Mouse (Mus musculus) right cerebral cortex, postnatal 10 days (tissue): ENCODE results near the gene Aoc2.
A peak's percentile ranks its signal among the peaks of the same experiment; 100 is the strongest.
"Not testable (repeated sequence)": the region's sequence is repeated elsewhere in the genome, so short reads cannot be mapped to it uniquely, and the experiment has no call there.

Source experiments
- DNase-seq, 2 experiments: peaks; one replicate each; pipeline ENCODE4 v3.0.0; 2021; ENCODE audit warnings: low spot score in 2 of 2

Aoc2 gene

DNA sequence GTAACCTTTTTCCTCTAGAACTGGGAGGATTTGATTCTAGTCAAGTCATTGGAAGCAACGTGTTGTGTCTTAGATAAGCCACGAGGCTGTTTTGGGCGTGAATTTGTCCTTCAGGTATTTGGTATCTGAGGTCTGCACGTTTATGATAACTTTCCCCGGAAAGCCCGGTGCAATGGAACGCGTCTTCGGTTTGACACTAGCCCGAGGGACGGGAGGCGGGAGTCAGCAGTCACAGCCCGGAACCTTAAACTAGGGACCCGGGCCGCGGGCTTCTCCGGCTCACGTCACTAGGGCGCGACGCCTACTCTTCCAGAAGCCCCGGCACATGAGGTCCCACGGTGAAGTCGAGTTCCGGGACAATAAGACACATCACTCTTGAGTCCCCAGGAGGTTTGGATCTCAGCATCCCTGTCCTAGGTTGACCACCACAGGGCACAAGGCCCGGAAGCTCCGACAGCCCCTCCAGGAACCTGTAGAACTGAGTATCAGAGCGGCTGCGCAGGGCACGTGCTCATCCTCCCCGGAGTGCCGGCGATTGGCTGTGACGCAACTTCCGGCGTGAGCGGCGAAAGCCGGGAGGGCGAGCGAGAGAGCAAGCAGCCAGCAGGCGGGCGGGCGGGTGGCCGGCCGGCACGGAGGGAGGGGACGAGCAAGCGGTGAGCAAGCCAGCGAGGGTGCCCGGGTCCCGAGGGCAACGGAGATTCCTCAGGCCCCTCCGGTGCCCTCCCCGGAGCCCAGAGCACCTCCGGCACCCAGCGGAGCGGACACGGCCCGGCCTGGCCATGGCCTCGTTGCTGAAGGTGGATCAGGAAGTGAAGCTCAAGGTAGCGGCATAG, 9.0 kb upstream of the Aoc2 start, which contains the start of gene Psme3:
Gene Psme3, plus strand, starts transcription at position 549 of the 836 bp plus-strand sequence.
- DNase-seq, result peak; percentile 96

DNA sequence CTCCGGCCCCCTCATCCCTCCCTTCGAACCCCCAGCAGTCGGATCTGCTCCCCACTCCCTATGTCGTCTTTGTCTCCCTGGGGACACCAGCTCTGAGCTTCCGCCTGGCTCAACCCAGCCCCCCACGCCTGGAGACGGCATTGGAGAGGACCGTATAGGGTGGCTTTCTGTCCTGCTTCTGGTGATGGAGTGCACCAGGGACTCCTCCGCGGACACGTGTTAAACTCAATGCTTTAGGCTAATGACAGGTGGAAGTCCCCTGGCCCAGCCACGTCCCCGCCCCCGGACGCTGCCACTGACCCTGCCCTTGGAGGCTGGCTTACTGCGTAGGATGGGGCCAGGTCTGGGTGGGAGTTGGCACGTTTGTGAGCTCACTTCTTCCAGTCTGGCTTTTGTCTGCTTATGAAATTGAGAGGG, 8.4 kb upstream of the Aoc2 start:
- peak in 1 of 2 experiments; percentile 42 for DNase-seq

DNA sequence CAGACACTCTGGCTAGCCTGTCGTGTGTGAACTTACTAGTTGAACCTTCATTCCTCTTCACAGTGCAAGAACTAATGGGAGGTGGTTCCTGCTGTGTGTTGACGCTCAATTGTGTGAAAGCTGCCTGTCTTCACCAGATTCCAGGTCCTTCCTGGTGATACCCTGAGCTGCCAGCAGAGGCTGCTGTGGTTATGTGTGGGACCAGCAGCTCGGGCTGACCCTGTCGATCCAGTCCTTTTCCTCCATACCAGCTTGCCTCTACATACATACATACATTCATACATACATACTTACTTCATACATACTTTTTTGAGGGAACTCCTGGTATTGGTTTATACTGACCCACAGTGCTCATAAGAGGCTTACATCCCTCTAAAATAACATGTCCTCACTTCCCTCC, 1.3 kb upstream of the Aoc2 start:
- DNase-seq, result peak; percentile 77 to 81

DNA sequence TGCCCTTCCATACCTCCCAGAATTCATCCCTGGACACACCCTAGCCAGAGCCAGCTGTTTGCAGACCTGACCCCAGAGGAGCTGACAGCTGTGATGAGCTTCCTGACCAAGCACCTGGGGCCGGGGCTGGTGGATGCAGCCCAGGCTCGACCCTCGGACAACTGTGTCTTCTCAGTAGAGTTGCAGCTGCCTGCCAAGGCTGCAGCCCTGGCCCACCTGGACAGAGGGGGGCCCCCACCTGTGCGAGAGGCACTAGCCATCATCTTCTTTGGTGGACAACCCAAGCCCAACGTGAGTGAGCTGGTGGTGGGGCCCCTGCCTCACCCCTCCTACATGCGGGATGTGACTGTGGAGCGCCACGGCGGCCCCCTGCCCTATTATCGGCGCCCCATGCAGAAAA, 338 bp downstream of the Aoc2 start:
- not testable (repeated sequence) for DNase-seq

DNA sequence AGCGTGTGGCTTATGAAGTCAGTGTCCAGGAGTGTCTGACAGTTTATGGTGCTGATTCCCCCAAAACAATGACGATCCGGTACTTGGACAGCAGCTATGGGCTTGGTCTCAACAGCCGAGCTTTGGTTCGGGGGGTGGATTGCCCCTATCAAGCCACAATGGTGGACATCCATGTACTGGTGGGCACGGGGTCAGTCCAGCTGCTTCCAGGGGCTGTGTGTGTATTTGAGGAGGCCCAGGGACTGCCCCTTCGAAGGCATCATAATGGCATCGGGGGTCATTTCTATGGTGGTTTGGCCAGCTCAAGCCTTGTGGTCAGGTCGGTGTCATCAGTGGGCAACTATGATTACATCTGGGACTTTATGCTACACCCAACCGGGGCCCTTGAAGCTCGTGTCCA, 1.3 kb downstream of the Aoc2 start:
- DNase-seq, result no peak

DNA sequence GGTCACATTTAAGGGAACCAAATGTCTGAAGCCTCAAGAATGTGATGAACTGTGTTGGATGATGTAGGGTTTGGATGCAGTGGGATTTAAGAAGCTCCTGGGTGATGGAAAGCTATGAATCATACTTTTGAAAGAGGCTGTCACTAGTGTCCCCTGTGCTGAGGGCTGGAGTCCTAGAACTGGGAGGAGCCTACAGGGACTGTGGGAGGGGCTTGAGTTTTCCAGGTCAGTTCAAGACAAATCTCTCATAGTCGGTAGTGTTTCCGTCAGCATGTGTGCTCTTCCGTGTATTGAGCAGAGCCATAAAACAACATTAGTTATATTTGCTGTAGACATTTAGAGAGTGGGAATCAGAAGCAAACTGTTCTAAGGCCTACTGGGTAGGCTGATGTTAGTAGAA, 2.4 kb downstream of the Aoc2 start:
- DNase-seq, result no peak

DNA sequence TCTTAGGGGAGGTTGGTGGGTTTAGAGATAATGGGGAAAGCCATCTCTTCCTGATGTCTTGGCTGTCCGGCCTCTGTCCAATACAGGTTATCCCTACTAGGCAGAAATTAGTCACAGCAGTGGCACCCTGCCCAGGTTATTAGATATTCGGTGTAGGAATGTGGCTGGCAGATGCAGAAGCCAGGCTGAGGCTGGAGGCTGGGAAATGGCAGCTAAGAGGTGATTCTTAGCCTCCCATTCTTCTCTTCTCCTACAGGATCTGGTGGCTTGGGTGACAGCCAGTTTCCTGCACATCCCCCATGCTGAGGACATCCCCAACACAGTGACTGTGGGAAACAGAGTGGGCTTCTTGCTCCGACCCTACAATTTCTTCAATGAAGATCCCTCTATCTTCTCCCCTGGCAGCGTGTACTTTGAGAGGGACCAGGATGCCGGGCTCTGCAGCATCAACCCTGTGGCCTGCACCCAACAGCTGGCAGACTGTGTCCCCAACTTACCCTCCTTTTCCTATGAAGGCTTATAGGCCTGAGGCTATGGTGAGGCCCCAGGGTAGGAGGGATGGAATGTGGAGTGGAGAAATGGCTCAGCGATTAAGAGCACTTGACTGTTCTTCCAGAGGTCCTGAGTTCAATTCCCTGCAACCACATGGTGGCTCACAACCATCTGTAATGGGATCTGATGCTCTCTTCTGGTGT, 4.2 kb downstream of the Aoc2 start:
- DNase-seq, result peak; percentile 43 to 51

DNA sequence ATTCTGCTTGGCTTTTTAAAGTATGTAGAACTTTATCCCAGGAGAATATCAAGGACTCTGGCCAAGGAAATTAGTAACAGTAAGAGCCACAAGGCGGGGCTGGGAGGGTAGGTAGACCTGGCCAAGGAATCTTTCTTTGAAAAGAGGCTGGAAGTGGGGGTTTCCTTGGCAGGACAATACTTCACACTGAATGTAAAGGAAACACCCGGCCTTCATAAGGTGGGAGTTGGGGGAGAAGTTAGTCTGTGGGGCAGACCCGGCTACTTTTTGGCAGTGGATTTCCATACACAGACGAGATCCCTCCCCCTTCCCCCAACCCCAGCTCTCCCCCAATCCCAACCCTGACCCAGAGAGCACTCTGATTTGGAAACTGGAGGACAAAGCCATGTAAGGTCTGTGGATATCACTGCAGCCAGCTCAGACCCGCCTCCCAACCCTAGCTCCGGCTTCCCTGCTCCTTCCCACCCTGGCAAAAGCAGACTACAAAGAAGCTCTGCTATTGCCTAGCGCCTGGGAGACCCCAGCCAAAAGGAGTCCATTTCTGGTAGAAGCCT, 5.6 kb downstream of the Aoc2 start, which contains the start of gene Aoc3:
Gene Aoc3, plus strand, starts transcription at position 235 of the 554 bp plus-strand sequence.
- no peak for DNase-seq

DNA sequence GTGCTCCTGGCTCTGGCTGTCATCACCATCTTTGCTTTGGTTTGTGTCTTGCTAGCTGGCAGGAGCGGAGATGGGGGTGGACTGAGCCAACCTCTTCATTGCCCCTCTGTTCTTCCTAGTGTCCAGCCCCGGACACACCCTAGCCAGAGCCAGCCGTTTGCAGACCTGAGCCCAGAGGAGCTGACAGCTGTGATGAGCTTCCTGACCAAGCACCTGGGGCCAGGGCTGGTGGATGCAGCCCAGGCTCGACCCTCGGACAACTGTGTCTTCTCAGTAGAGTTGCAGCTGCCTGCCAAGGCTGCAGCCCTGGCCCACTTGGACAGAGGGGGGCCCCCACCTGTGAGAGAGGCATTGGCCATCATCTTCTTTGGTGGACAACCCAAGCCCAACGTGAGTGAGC, 6.1 kb downstream of the Aoc2 start:
- DNase-seq, result not testable (repeated sequence)

DNA sequence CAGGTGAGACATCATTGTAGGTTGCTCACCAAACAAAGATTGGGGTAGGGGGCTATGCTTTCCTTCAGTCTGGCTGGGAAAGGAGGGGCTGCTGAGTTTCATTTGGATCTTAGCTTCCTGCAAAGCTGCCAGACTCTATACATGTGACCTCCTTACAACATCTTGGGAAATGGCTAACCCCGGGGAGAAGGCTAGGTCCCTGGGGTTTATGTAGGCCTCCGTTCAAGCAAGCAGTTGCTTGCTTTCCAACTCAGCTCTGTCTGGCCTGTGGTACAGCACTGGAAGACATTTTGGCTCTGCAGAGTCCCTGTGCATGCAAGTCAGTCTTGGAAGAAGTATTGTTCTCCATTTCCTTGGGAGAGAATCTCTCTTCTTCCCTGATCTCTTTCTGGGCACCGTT, 7.7 kb downstream of the Aoc2 start:
- no peak for DNase-seq

DNA sequence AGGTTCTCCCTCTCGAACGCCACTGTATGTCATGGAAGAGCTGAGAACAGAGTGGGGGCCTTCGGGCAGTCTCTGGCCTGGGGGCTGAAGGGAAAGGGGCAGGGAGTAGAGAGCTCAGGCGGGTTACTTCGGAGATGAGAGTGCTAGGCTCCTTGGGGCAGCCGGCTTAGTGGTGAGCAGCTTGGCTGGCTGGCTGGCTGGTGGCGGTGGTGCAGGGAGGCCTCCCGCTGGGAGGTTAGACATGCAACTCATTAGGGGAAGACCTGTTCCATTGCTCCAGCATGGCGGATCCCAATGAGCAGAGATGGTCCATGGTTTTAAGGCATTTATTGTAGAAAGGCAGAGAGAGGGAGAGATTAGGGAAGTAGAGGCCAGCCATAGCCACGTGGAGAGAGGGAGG, 9.2 kb downstream of the Aoc2 start:
- no peak for DNase-seq

DNA sequence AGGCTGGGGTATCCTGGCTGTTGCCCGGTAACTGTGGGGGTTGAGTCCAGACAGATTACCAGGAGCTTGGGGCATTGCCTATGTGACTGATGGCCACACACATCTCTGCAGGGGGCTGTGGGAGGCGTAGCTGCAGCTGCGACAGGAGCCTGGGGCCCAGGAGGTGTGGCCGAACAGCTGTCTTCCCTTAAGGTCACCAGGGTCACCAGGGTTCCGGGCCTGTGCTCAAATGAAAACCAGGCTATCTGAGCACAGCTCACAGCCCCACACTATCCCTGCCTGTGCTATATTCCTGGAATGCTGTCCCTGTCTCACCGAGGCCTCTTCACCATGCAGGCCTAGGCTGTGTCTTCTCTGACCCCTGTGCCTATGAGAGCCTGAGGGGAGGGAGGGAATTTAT, 9.7 kb downstream of the Aoc2 start:
- DNase-seq, result no peak

DNA sequence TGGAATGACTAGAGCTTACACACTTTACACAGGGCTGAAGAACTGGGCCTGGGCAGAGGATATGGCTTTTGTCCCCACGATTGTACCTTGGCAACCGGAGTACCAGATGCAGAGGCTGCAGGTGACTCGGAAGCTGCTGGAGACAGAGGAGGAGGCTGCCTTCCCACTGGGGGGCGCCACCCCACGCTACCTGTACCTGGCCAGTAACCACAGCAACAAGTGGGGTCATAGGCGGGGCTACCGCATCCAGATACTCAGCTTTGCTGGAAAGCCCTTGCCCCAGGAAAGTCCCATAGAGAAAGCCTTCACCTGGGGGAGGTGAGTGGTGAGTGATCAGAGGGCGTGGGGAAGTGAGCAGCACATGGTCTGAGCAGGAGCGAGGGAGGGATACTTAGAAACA, 10.8 kb downstream of the Aoc2 start:
- DNase-seq, result no peak

DNA sequence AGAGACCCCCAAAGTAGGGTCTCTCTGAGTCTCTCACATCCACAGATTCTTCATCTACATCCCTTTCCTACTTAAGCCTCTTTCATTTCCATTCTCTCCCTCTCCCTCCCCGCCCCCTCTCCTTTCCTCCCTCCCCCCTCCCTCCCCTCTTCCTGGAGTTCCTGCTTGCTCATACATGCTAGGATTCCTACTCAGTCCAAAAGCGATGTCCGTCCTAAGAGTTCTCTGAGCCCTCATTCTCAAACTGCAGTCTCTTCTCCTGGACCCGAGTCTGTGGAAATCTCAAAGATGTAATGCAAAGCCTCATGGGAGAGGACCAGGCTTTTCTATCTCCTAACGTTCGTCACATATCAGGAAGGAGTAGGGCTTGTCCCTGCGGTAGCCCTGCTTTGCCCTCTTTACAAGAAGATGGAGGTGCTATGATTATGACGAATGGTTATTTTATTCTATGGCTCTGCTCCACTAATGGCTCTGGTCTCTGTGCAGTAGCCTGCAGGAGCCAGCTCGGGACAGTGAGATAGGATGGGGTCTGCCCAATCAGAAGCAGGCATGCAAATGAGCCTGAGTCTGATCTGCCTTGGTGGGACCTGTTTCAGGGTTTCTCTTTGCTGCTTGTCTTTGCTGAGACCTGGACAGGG, 13.4 kb downstream of the Aoc2 start:
- peak in 1 of 2 experiments; percentile 56 for DNase-seq

DNA sequence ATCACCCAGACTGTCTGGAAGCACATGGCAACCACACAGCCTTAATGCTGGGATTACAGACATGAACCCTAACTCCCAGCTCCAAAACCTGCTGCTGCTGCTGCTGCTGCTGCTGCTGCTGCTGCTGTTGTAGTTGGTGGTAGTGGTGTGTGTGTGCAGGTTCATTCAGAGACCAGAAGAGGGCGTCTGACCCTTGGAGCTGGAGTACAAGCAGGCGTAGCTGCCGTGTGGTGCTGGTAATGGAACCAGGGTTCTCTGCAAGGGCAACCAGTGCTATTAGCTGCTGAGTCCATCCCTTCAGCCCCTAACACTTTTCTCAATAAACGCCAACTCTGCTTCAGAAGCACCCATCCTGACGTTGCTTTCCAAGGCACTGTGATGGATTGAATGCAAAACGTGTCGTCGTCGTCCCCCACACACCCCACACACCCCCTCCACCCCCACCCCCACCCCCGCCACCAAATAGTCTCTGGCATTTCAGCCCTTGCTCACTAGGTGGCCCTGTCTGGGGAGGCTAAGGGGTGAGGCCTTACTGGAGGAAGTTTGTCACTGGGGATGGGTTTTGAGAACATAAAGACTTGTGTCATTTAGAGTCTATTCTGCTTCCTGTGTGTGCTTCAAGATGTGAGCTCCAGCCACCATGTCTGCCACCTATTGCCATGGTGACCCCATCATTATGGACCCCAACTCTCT, 22.4 kb downstream of the Aoc2 start:
- no peak for DNase-seq

DNA sequence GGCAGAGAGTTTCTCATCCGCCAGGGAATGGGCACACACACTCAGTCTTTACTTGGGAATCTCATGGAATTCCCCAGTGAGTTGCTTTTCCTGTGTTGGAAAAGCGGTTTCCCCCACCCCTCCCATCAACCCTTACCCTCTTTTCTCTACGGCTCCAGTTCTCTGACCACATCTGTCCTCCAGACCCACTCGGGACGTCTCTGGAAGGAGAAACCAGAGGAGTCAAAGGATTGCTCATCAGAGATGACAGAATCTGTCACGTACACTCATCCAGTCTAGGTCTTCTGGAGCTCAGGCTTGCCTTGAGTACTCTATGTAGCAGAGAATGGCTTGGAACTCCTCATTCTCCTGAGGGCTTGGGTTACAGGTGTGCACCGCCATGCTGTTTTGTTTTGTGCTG, 23.9 kb downstream of the Aoc2 start:
- no peak for DNase-seq

DNA sequence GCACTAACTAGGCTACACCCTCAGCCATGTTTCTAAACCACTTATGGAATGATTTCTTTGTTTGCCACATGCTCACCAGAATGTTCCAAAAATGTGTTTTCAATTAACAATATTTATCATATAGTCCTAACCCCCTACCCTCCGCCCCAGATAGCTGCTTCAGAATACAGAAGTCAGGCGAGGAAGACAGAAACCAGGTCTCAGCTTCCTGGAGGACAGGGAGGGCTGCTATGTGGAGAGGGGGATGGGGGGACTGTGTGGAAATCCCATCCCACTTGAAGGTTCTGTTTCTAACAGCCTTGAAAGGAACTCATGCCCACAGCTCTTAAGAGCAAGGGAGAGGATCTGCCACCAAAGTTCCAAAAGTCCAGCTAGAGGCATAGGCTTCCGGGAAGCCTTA, 24.4 kb downstream of the Aoc2 start:
- no peak for DNase-seq

DNA sequence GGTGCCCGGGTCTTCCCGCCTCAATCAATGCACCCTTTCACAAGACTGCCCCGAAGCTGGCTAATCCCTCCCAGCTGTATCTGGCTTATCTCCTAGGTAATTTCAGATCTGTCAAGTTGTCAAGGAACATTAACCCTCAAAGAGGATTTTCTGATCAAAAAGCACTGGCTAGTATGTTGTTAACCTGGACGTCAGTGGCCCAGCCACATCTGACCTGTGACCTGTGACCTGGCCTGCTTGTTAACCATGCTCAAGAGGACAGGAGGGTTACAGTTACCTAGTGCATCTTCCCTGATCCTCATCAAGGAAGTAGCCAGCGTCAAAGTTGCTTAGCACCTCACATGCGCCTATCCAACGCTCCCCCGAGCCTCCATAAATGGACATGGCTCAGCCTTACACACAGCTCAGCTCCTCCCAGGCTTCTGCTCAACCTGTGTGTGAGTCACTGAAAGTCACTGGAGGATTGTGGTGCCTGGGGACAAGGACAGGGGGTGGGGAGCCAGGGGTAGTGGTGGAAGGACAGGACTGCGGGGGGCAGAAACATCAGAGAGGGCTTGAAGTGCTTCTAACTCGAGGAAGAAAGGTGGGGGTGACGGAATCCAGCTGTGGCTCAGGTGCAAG, 26.3 kb downstream of the Aoc2 start:
- no peak for DNase-seq

DNA sequence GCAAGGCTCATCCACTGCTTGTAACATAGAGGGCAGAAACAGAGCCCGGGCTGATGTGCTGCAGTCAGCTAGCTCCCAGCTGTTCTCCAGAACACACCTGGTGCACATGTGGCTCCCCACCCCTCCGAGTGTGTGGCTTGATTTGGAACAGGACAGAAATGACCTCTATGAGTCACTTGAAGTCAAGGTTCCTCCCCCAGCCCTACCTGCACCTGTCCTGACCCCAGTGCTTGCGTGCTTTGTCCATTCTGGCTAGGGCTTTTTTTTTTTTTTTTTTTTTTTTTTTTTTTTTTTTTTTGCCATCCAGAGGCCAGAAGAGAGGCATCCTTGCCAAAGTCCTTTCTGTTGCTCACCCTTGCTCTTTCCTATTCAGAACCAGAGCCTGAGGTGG, 26.9 kb downstream of the Aoc2 start:
- DNase-seq, result no peak

DNA sequence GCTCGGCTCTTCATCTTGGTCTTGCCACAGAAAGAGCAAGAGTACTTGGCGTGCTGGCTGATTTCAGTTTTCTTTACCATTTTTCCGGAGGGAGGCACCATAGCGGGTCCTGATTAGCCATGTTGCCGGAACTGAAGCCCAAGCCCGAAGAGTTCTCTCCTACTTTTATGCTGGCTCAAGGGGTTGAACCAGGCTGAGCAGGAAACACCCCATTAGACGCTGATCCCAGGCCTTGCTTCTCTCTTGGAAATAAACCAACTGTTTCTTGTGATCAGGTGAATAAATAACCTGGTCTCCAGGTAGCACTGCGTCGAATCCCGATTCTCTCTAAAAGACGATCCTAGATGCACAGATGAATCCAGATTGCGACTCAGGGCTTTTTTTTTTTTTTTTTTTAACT, 28.6 kb downstream of the Aoc2 start:
- DNase-seq, result no peak

DNA sequence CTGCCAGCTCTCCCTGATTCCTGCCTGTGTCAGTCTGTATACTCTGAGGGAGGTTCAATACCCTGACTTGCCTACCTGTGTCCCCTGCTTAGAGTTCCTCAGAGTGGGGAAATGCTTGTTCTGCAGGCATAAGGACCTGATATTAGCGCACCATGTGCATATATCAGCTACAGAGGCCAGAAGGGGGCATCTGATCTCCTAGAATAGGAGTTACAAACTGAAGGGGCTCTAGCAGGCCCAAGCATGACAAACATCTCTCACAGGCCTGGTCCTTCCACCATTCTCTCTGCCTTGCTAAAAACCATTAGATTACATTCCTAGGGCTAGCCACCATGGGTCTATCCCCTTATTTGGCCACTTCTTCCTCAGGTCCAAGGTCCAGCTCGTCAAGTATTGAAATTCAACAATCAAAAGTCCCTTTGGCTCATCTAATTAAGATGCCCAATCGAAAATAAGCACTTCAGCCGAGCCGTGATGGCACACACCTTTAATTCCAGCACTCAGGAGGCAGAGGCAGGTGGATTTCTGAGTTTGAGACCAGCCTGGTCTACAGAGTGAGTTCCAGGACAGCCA, 29.7 kb downstream of the Aoc2 start:
- DNase-seq, result no peak
